Mouse (Mus musculus): Measurements from ENCODE around the gene Slc34a3.

Gene Slc34a3

GRCm38 (mm10) chr2:25224766-25225752 lies 9.1 kb downstream of the Slc34a3 start:
- no peak for DNase-seq (ENCODE audit: low spot score)

- peak; percentile 99 for DNase-seq (ENCODE audit: low spot score)
Measured at GRCm38 (mm10) chr2:25224492-25224765, 9.7 kb downstream of the Slc34a3 start, which contains the start of gene Tubb4b. TSS of gene Tubb4b (minus strand) at chr2:25224702.

- peak; percentile 91 for DNase-seq (ENCODE audit: low spot score)
Measured at GRCm38 (mm10) chr2:25223681-25224491, 10.3 kb downstream of the Slc34a3 start.

GRCm38 (mm10) chr2:25221331-25221772 lies 12.8 kb downstream of the Slc34a3 start:
- no peak for DNase-seq (ENCODE audit: low spot score)

GRCm38 (mm10) chr2:25218445-25218844 lies 15.7 kb downstream of the Slc34a3 start, which contains the start of gene Fam166a:
TSS of gene Fam166a (plus strand) at chr2:25218745.
- no peak for DNase-seq (ENCODE audit: low spot score)

- no peak for DNase-seq (ENCODE audit: low spot score)
Measured at GRCm38 (mm10) chr2:25217666-25218065, 16.5 kb downstream of the Slc34a3 start.

- no peak for DNase-seq (ENCODE audit: low spot score)
Measured at GRCm38 (mm10) chr2:25214444-25214843, 19.7 kb downstream of the Slc34a3 start, which contains the start of gene Stpg3. TSS of gene Stpg3 (minus strand) at chr2:25214637.

GRCm38 (mm10) chr2:25213266-25213865 lies 20.8 kb downstream of the Slc34a3 start:
- no peak for DNase-seq (ENCODE audit: low spot score)

- peak; percentile 82 for DNase-seq (ENCODE audit: low spot score)
Measured at GRCm38 (mm10) chr2:25211121-25211670, 23.0 kb downstream of the Slc34a3 start, which contains the start of gene Nelfb. TSS of gene Nelfb (minus strand) at chr2:25211489.

- DNase-seq (ENCODE audit: low spot score), result no peak
Measured at GRCm38 (mm10) chr2:25210686-25211085, 23.5 kb downstream of the Slc34a3 start.

GRCm38 (mm10) chr2:25207593-25207992 lies 26.6 kb downstream of the Slc34a3 start:
- DNase-seq (ENCODE audit: low spot score), result no peak

- DNase-seq (ENCODE audit: low spot score), result no peak
Measured at GRCm38 (mm10) chr2:25203631-25204214, 30.4 kb downstream of the Slc34a3 start.

GRCm38 (mm10) chr2:25200631-25201030 lies 33.5 kb downstream of the Slc34a3 start:
- DNase-seq (ENCODE audit: low spot score), result no peak

GRCm38 (mm10) chr2:25197946-25198345 lies 36.2 kb downstream of the Slc34a3 start:
- no peak for DNase-seq (ENCODE audit: low spot score)

GRCm38 (mm10) chr2:25197191-25197590 lies 37.0 kb downstream of the Slc34a3 start:
- DNase-seq (ENCODE audit: low spot score), result no peak

GRCm38 (mm10) chr2:25196172-25196954 lies 37.8 kb downstream of the Slc34a3 start, which contains the start of gene Tor4a:
TSS of gene Tor4a (minus strand) at chr2:25196886.
- no peak for DNase-seq (ENCODE audit: low spot score)

GRCm38 (mm10) chr2:25195211-25196156 lies 38.7 kb downstream of the Slc34a3 start:
- peak; percentile 54 for DNase-seq (ENCODE audit: low spot score)

GRCm38 (mm10) chr2:25194486-25195171 lies 39.5 kb downstream of the Slc34a3 start:
- DNase-seq (ENCODE audit: low spot score), result no peak

GRCm38 (mm10) chr2:25194006-25194405 lies 40.2 kb downstream of the Slc34a3 start:
- no peak for DNase-seq (ENCODE audit: low spot score)
